Mouse (Mus musculus): Measurements from ENCODE around the gene Atg4b.

- TF ChIP-seq CHD2 (IDR thresholded peaks at IDR 0.05; ENCODE audit: low read depth, low read length) (no peak), HCFC1 (IDR thresholded peaks at IDR 0.05; ENCODE audit: borderline replicate concordance, insufficient read depth, low read length) (no peak), MAFK (IDR thresholded peaks at IDR 0.05; ENCODE audit: insufficient read depth, low read depth, low read length) (no peak), ZC3H11A (IDR thresholded peaks at IDR 0.05; ENCODE audit: borderline replicate concordance, low read depth, low read length) (no peak)
Measured at GRCm38 (mm10) chr1:93755291-93755610, 4.0 kb downstream of the Atg4b start.
